Mouse (Mus musculus) heart, postnatal 36 days (tissue): ENCODE data around the gene Cabin1. TPM values are rescaled to one million over a fixed set of nuclear protein-coding genes. Genes with fewer than 3 reads are reported as not detected.
A peak's percentile ranks its signal among the peaks of the same experiment; 100 is the strongest.
"Not testable (repeated sequence)": the region's sequence is repeated elsewhere in the genome, so short reads cannot be mapped to it uniquely, and the experiment has no call there.

Experiments
- DNase-seq, 2 experiments: peaks; one replicate each; pipeline ENCODE4 v3.0.0; 2021 to 2022
- intact Hi-C: fragments of 180-260 bp; cut with DNase I; formaldehyde crosslinking; loops from one replicate; pipeline ENCODE4 v1.15.1; 2025
- total RNA-seq, 2 experiments: library from RNA; stranded (reverse); gene quantifications; 2 replicates each; pipeline ENCODE4 v1.2.3; 2021

Gene Cabin1
- total RNA-seq, 2 experiments from 2014 or later, result 23.4 to 26.2 TPM

GRCm38 (mm10) chr10:75772795-75773664 lies 8.9 kb upstream of the Cabin1 start, which contains the start of gene Ddt:
Ddt (minus strand) TSS chr10:75773414.
- peak; percentile 73 to 78 for DNase-seq
- intact Hi-C loops, result loop anchor here (5.0 kb wide), 1 partner anchor 186 kb away; the partner anchor contains the start of gene Ggt5

- DNase-seq, intact Hi-C loops: not testable (repeated sequence)
Measured at GRCm38 (mm10) chr10:75767756-75768155, 3.6 kb upstream of the Cabin1 start.

- intact Hi-C loops, result no loop called here
- no peak for DNase-seq
Measured at GRCm38 (mm10) chr10:75766856-75767255, 2.7 kb upstream of the Cabin1 start.

GRCm38 (mm10) chr10:75764519-75765473 lies 655 bp upstream of the Cabin1 start:
- intact Hi-C loops, result loop anchor here (2.0 to 5.0 kb wide), 2 partner anchors 68 to 86 kb away; no protein-coding TSS in a partner anchor
- DNase-seq, result peak; percentile 70 to 76

- intact Hi-C loops, result loop anchor here (5.0 kb wide), 1 partner anchor 70 kb away; no protein-coding TSS in a partner anchor
- DNase-seq, result no peak
Measured at GRCm38 (mm10) chr10:75762413-75762812, 1.7 kb downstream of the Cabin1 start.

GRCm38 (mm10) chr10:75760311-75760710 lies 3.8 kb downstream of the Cabin1 start:
- no peak for DNase-seq
- intact Hi-C loops, result loop anchor here (5.0 kb wide), 1 partner anchor 72 kb away; no protein-coding TSS in a partner anchor

- intact Hi-C loops, result no loop called here
- DNase-seq, result no peak
Measured at GRCm38 (mm10) chr10:75756719-75757118, 7.4 kb downstream of the Cabin1 start.

- DNase-seq, result peak; percentile 82 to 86
- intact Hi-C loops, result loop anchor here (1.0 kb wide), 3 partner anchors 88 to 207 kb away; no protein-coding TSS in a partner anchor
Measured at GRCm38 (mm10) chr10:75744017-75744416, 20.1 kb downstream of the Cabin1 start.

GRCm38 (mm10) chr10:75743369-75743768 lies 20.8 kb downstream of the Cabin1 start:
- no peak for DNase-seq
- intact Hi-C loops, result no loop called here

GRCm38 (mm10) chr10:75740866-75741265 lies 23.3 kb downstream of the Cabin1 start:
- DNase-seq, result no peak
- intact Hi-C loops, result no loop called here

GRCm38 (mm10) chr10:75725449-75725848 lies 38.7 kb downstream of the Cabin1 start:
- DNase-seq, result no peak
- intact Hi-C loops, result no loop called here

GRCm38 (mm10) chr10:75720215-75720614 lies 43.9 kb downstream of the Cabin1 start:
- intact Hi-C loops, result no loop called here

GRCm38 (mm10) chr10:75714795-75715194 lies 49.3 kb downstream of the Cabin1 start:
- intact Hi-C loops, result no loop called here
- DNase-seq, result no peak

More at GRCm38 (mm10) chr10:75720215-75720614, 43.9 kb downstream of the Cabin1 start:
- no peak for DNase-seq

GRCm38 (mm10) chr10:75713026-75713425 lies 51.1 kb downstream of the Cabin1 start:
- intact Hi-C loops, result no loop called here
- DNase-seq, result no peak

- no peak for DNase-seq
- intact Hi-C loops, result no loop called here
Measured at GRCm38 (mm10) chr10:75710210-75710609, 53.9 kb downstream of the Cabin1 start.

GRCm38 (mm10) chr10:75709261-75709660 lies 54.9 kb downstream of the Cabin1 start:
- intact Hi-C loops, result no loop called here
- peak; percentile 19 to 29 for DNase-seq

- peak in 1 of 2 experiments; percentile 24 for DNase-seq
- intact Hi-C loops, result no loop called here
Measured at GRCm38 (mm10) chr10:75708633-75708992, 55.5 kb downstream of the Cabin1 start.

GRCm38 (mm10) chr10:75707901-75708632 lies 56.1 kb downstream of the Cabin1 start:
- DNase-seq, result peak; percentile 12 to 31
- intact Hi-C loops, result no loop called here

- intact Hi-C loops, result no loop called here
- DNase-seq, result no peak
Measured at GRCm38 (mm10) chr10:75706632-75707216, 57.4 kb downstream of the Cabin1 start.
